8 mouse cellular contexts compared by ENCODE assay signal in genomic region chr7:19119631-19120429, GRCm38 (mm10). TPM values are rescaled to one million over a fixed set of nuclear protein-coding genes. Genes with fewer than 3 reads are reported as not detected.
A peak's percentile ranks its signal among the peaks of the same experiment; 100 is the strongest.
DNase-seq lines count a peak whose midpoint lies in the region; ATAC-seq lines count a peak whose summit lies in the region.

Gene Fbxo46, plus strand, starts transcription at chr7:19119859.

- DNase-seq in adipocyte (ENCODE audit: low spot score): peak; percentile 96
- peak; percentile 97 for DNase-seq in embryo, embryonic 10 days (ENCODE audit: low spot score)
- peak; percentile 85 for DNase-seq in gastrocnemius, postnatal 10 days
- peak; percentile 99 for DNase-seq in induced T-regulatory cell, adult 2 months (ENCODE audit: low read depth)
- DNase-seq in left cerebral cortex, adult 9 months (ENCODE audit: low spot score in 2 of 2): peak; percentile 93 to 96
- DNase-seq in right cerebral cortex, postnatal 14 days: peak; percentile 86
- DNase-seq in urinary bladder, postnatal 36 days (ENCODE audit: low spot score in 2 of 2): peak; percentile 89 to 92

- peak; percentile 99 for ATAC-seq in megakaryocyte progenitor cell, adult 5-6 weeks (replicated peaks; ENCODE audit: poor library complexity)

RNA-seq across cellular contexts. Expression of gene Fbxo46, which starts in this region (rescaled TPM):
- total RNA-seq in gastrocnemius, postnatal 10 days (2021): 1 to 10 TPM; 2.7 to 4.2 TPM
- total RNA-seq in megakaryocyte progenitor cell, adult 5-6 weeks (2015): 2.0 and 2.1 TPM in 2 replicates
- total RNA-seq in megakaryocyte progenitor cell, adult 5-6 weeks (2017): 4.2 and 5.0 TPM in 2 replicates

Comparison
In these comparisons a context has a peak if more than half of its experiments do, and no peak if none do; other contexts are left out.
1. Peak in every context shown above with its lines: DNase-seq and ATAC-seq.